Mouse (Mus musculus) G1E-ER4 (cell line): Measurements from ENCODE around the gene Cbarp. TPM values are rescaled to one million over a fixed set of nuclear protein-coding genes. Genes with fewer than 3 reads are reported as not detected.

Experiments used
- GATA1 ChIP-seq: IDR thresholded peaks from one replicate; pipeline ENCODE4 v1.8.0; 2012; ENCODE audit warnings: low read length, inconsistent platforms
- polyA plus RNA-seq: library from polyadenylated mRNA; stranded (reverse); fragments of >175 nt; gene quantifications from 2 replicates; pipeline ENCODE4 v1.2.3, GENCODE M21; 2012

Cbarp gene
- polyA plus RNA-seq, 1 experiment: 59.0 TPM

DNA sequence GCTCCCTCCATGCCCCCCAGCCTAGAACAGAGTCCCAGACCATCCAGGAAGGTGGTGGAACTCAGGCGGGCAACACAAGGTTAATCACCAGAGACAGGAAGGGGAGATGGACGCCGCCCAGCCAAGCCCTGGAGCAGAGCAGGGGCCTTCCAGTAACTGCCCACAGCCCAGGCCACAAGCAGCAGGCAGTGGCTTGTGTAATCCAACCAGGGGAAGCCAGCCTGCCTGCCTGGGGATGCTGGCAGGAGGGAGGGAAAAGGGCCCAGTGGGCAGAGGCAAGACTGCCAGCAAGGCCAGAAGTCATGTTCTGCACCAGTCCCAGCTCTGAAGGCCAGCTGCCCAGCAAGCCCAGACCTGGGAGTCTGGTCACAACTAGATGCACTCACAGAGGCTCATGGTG lies 53.8 kb downstream of the Cbarp start:
- TF ChIP-seq GATA1: no peak

DNA sequence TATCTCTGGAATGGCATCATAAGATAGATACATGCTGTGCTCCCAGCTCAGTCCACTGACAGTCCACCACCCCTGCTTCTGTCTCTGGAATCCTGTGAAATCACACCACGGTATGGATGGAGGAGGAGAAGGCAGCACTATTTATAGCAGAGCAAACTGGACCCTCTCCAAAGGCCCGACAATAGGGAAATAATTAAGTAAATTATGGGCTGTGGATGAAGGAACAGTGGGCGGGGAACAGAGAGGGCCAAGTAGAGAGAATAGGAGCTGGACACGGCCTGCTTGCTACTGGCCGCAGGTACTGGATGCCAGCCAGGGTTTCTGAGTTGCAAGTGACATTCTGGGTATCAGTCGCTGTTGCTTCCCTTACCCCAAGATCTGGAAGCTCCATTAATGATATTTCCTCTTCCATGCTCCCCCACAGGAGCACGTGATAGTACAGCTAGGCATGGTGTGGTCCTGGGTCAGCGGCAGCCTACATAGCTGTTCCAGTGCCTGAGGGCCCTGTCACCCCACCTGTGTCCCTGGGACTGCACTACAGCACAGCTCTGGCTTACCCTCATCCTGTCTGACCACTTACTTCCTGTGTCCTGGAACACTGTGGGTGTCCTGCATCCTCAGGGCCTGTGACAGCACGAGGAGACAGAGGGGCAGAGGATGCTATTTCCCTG lies 55.7 kb downstream of the Cbarp start:
- TF ChIP-seq GATA1: no peak

DNA sequence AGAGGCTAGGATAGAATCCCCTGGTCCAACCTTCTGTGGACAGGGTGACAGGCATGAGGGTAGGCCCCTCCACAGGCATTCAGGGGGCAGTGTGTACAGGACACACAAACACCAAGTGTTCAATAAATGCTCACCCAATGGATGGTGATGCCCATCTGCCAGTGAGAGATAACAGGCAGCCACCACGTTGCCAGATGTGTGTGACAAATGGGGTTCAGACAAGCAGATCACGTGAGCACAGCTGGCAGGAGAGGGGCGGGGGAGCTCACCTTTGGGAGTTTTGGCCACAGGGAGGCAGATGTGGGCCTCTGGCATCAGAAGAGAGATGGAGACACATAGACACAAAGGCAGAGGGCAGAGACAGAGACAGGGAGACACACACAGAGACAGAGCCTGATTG lies 59.6 kb downstream of the Cbarp start:
- no peak for TF ChIP-seq GATA1

Other genes starting within 250 kb of the Cbarp start
- gene Cfd, start 250.0 kb downstream of the Cbarp start, polyA plus RNA-seq: not detected in 2 replicates
- gene Med16, start 231.9 kb downstream of the Cbarp start, polyA plus RNA-seq: 64.2 and 66.0 TPM in 2 replicates
- not detected in 2 replicates for gene Gm26602, start 230.0 kb downstream of the Cbarp start, polyA plus RNA-seq
- gene Kiss1r, start 223.9 kb downstream of the Cbarp start, polyA plus RNA-seq: 0.53 and 0.82 TPM in 2 replicates
- 229 and 234 TPM in 2 replicates for gene R3hdm4, start 219.6 kb downstream of the Cbarp start, polyA plus RNA-seq
- 99.9 and 103 TPM in 2 replicates for gene Arid3a, start 213.8 kb downstream of the Cbarp start, polyA plus RNA-seq
- gene Wdr18, start 180.7 kb downstream of the Cbarp start, polyA plus RNA-seq: 85.4 and 95.5 TPM in 2 replicates
- gene Grin3b, start 170.1 kb downstream of the Cbarp start, polyA plus RNA-seq: 0.05 and 0.08 TPM in 2 replicates
- gene Tmem259, start 156.5 kb downstream of the Cbarp start, polyA plus RNA-seq: 308 and 394 TPM in 2 replicates
- 11.4 and 12.4 TPM in 2 replicates for gene Cnn2, start 152.3 kb downstream of the Cbarp start, polyA plus RNA-seq
- gene Abca7, start 144.3 kb downstream of the Cbarp start, polyA plus RNA-seq: 23.5 and 25.3 TPM in 2 replicates
- gene Arhgap45, start 124.2 kb downstream of the Cbarp start, polyA plus RNA-seq: 160 and 189 TPM in 2 replicates
- gene Polr2e, start 101.0 kb downstream of the Cbarp start, polyA plus RNA-seq: 180 and 263 TPM in 2 replicates
- 1,603 and 2,372 TPM in 2 replicates for gene Gpx4, start 93.7 kb downstream of the Cbarp start, polyA plus RNA-seq
- gene Sbno2, start 35.3 kb downstream of the Cbarp start, polyA plus RNA-seq: 41.3 and 41.5 TPM in 2 replicates
- 140 and 143 TPM in 2 replicates for gene Stk11, start 25.0 kb downstream of the Cbarp start, polyA plus RNA-seq
- 1,550 and 1,866 TPM in 2 replicates for gene Atp5d, start 2.2 kb downstream of the Cbarp start, polyA plus RNA-seq
- 227 and 254 TPM in 2 replicates for gene Midn, start 7.4 kb upstream of the Cbarp start, polyA plus RNA-seq
- 54.3 and 62.8 TPM in 2 replicates for gene Cirbp, start 25.1 kb upstream of the Cbarp start, polyA plus RNA-seq
- 5.8 and 6.7 TPM in 2 replicates for gene 1600002K03Rik, start 32.1 kb upstream of the Cbarp start, polyA plus RNA-seq
- 0.46 and 0.52 TPM in 2 replicates for gene Efna2, start 38.6 kb upstream of the Cbarp start, polyA plus RNA-seq
- 37.4 and 39.5 TPM in 2 replicates for gene Mum1, start 85.6 kb upstream of the Cbarp start, polyA plus RNA-seq
- gene Ndufs7, start 108.3 kb upstream of the Cbarp start, polyA plus RNA-seq: 309 and 396 TPM in 2 replicates
- gene Gamt, start 120.2 kb upstream of the Cbarp start, polyA plus RNA-seq: 0.26 and 0.35 TPM in 2 replicates
- gene Dazap1, start 120.7 kb upstream of the Cbarp start, polyA plus RNA-seq: 512 and 653 TPM in 2 replicates
- gene Rps15, start 151.6 kb upstream of the Cbarp start, polyA plus RNA-seq: 5,691 and 9,847 TPM in 2 replicates
- 0.04 and 0.15 TPM in 2 replicates for gene Apc2, start 155.1 kb upstream of the Cbarp start, polyA plus RNA-seq
- gene 2310011J03Rik, start 179.7 kb upstream of the Cbarp start, polyA plus RNA-seq: 99.6 and 132 TPM in 2 replicates
- 3.5 and 4.3 TPM in 2 replicates for gene Pcsk4, start 188.7 kb upstream of the Cbarp start, polyA plus RNA-seq
- gene Reep6, start 189.1 kb upstream of the Cbarp start, polyA plus RNA-seq: 28.5 and 36.0 TPM in 2 replicates
- 30.2 and 32.7 TPM in 2 replicates for gene Adamtsl5, start 207.6 kb upstream of the Cbarp start, polyA plus RNA-seq
- not detected in 2 replicates for gene Plk5, start 215.6 kb upstream of the Cbarp start, polyA plus RNA-seq
- 44.6 and 53.8 TPM in 2 replicates for gene Mex3d, start 246.8 kb upstream of the Cbarp start, polyA plus RNA-seq